Mouse (Mus musculus) cerebellum, adult 2 months (tissue): Measurements from ENCODE around the gene Cox10. TPM values are rescaled to one million over a fixed set of nuclear protein-coding genes. Genes with fewer than 3 reads are reported as not detected.

Experiments used
- DNase-seq, 2 experiments: peaks; one replicate each; pipeline ENCODE4 v3.0.0; 2021
- H3K27ac ChIP-seq: fragments of 200-500 bp; 2 replicates; pipeline ENCODE4 v1.5.1; 2012; ENCODE audit warnings: low read length, control low read depth, inconsistent platforms; ENCODE audit not compliant: insufficient read depth
- H3K27me3 ChIP-seq: fragments of 200-500 bp; 2 replicates; pipeline ENCODE4 v1.6.1; 2012; ENCODE audit warnings: inconsistent platforms, mild to moderate bottlenecking, low read length, moderate library complexity; ENCODE audit not compliant: control insufficient read depth, insufficient read depth
- H3K4me1 ChIP-seq: fragments of 200-500 bp; 2 replicates; pipeline ENCODE4 v1.6.1; 2011; ENCODE audit warnings: low read length; ENCODE audit not compliant: control insufficient read depth, insufficient read depth
- H3K4me3 ChIP-seq: fragments of 200-500 bp; replicated peaks from 2 replicates; pipeline ENCODE3; 2011; ENCODE audit warnings: mild to moderate bottlenecking, low read depth, low read length, control low read depth; ENCODE audit not compliant: insufficient read depth
- CTCF ChIP-seq: fragments of 200-500 bp; IDR thresholded peaks from 2 replicates; pipeline ENCODE4 v1.5.1; 2011; ENCODE audit warnings: low read depth, mild to moderate bottlenecking, control low read depth, low read length, moderate library complexity, borderline replicate concordance; ENCODE audit not compliant: insufficient read depth
- POLR2A ChIP-seq: fragments of 200-500 bp; IDR thresholded peaks from 2 replicates; pipeline ENCODE4 v1.6.1; 2011; ENCODE audit warnings: low read length, control low read depth, borderline replicate concordance; ENCODE audit not compliant: insufficient read depth
- WGBS: fragments of 180-500 bp; shearing (Covaris S2); methylation state at CpG from one replicate; pipeline ENCODE4 v1.1.7; 2018; 5-methylcytosine and 5-hydroxymethylcytosine counted together
- polyA plus RNA-seq: library from polyadenylated mRNA; depleted of rRNA; stranded (reverse); fragments of >200 nt; gene quantifications from 2 replicates; pipeline ENCODE4 v1.2.3, GENCODE M21; 2012

The Cox10 gene
- polyA plus RNA-seq, 1 experiment: 20.1 TPM

DNA sequence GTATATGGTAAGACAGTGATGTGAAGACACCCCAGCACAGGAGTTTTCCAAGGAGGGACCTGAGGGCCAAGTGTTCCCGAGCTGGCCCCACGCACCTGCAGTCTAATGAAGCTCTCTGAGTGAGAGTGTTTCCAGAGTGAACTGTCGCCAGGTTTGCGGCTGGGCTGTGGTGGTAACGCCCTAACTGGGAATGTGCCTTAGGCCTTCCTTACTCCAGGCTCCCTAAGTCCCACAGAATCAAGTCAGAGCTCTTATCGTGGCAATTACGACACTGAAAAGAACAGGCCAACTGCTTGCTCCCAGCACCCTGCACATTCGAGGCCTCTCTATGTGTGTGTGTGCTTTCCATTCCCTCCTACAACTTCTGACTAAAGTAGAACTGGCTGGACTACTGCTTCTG, 51.8 kb downstream of the Cox10 start:
- no peak for DNase-seq
- Histone ChIP-seq H3K27me3 (no peaks in the 10 kb centered on the region), H3K4me3 (no peak overlapping the region), H3K27ac (no peak overlapping the region), H3K4me1 (peaks cover 3% of the 10 kb centered on the region; the same call in 1 of the 2 replicates)
- WGBS: 87% methylated on average over 8 of the region's 8 CpGs
- TF ChIP-seq CTCF (no peak), POLR2A (no peak)

DNA sequence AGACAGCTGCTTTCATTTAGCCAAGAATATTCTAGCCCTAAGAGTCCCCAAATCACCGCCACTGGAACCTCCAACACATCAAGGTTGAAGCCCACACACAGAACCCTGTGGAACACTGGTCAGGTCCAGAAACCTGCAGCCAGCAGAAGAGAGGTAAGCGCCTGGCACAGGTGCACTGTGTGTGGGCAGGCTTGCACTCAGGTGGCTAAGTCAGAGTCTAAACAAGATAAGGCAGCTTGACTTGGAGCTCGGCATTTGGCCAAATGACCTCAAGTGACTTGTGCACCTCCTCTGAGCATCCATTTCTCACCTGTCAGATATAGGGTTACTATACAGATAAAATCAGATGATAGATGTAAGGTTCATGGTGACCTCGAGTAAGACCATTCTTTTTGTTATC, 53.4 kb downstream of the Cox10 start:
- WGBS: 62% methylated on average over 4 of the region's 4 CpGs
- H3K27ac ChIP-seq: no peak overlapping the region
- no peak for TF ChIP-seq POLR2A
- TF ChIP-seq CTCF: no peak
- peaks cover 3% of the 10 kb centered on the region; the same call in 1 of the 2 replicates for H3K4me1 ChIP-seq
- no peak for DNase-seq
- H3K4me3 ChIP-seq: no peak overlapping the region
- H3K27me3 ChIP-seq: no peaks in the 10 kb centered on the region

DNA sequence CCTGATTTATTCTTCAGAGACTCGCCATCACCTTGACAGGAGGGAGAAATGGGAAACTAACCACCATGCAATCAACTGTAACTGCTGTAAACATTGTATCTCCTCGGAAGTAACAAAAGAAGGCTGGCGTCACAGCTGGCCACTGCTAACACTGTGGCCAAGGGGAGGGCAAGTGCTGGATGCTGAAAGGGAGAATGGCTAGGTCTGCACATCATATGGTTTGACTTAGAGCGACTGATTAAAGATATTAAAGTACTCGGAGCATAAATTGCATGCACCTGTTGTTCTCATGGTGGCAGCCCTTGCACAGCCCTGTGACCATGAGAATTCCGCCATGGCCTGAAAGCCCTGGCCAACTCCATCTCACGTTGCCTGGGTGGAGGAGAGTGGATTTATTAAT, 54.7 kb downstream of the Cox10 start:
- Histone ChIP-seq H3K4me3 (no peak overlapping the region), H3K27ac (no peak overlapping the region), H3K27me3 (no peaks in the 10 kb centered on the region), H3K4me1 (peaks cover 3% of the 10 kb centered on the region; the same call in 1 of the 2 replicates)
- no peak for DNase-seq
- WGBS: 60% methylated on average over 7 of the region's 7 CpGs
- TF ChIP-seq CTCF (no peak), POLR2A (no peak)

DNA sequence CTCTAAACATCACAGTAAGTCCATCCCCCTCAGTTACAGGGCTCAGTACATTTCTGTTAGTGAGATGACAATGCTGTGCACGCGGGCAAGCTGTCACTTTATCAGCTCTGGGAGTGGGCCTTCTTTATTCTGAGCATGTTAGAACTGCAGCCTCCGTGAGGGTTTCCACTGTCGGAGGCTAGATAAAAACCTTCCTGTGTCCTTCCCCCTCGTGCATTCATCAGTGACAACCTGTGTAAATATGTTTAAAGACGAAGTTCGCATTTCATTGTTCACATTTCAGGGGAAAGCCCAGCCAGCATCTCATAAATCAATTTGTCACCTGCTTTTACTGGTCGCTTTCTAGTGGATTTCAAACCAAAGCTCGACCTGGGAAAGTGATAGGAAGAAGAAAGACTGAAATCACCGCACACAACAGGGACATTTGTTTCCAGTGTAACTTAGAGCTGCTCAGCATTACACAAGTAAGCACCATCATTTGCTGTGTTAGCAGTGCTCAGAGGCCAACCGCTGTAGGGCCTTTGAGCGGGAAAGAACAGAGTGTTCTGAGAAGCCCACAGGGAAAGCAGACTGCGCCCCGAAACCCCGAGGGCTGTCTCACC, 55.8 kb downstream of the Cox10 start:
- Histone ChIP-seq H3K27me3 (no peaks in the 10 kb centered on the region), H3K27ac (no peak overlapping the region), H3K4me1 (peaks cover 3% of the 10 kb centered on the region; the same call in 1 of the 2 replicates), H3K4me3 (no peak overlapping the region)
- DNase-seq: no peak
- 75% methylated on average over 15 of the region's 15 CpGs for WGBS
- TF ChIP-seq CTCF (no peak), POLR2A (no peak)

DNA sequence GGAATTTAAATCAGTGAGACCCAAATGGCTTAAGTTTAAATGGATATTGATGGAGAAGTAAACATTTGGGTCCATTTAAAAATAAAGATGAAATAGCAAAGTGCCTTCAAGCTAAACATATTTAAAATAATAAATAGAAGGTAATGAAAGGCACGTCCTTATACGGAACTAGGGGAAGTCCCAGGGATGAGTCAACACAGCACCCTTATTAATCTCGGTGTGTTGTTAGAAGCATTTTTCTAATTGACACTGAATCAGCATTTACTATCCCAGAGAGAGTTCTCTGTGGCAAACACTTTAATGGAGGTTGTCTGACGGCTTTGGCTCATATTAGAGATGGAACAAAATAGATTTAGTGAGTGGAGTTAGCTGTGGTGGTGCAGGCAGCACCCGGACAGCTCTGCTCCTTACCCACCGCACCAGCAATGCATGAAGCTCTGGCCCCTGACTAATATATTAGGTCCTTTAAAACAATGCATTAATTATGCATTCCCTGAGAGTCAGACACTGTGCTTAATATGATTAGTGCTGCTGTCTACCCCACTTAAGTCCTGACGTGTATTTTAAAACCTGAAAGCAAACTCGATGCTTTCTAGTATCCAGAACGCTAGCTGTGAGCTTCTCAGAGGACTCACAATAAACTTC, 56.7 kb downstream of the Cox10 start:
- H3K4me1 ChIP-seq: peaks cover 3% of the 10 kb centered on the region; the same call in 1 of the 2 replicates
- no peaks in the 10 kb centered on the region for H3K27me3 ChIP-seq
- no peak overlapping the region for H3K4me3 ChIP-seq
- WGBS: 51% methylated on average over 9 of the region's 9 CpGs
- H3K27ac ChIP-seq: no peak overlapping the region
- DNase-seq: no peak
- TF ChIP-seq CTCF: no peak
- no peak for TF ChIP-seq POLR2A

DNA sequence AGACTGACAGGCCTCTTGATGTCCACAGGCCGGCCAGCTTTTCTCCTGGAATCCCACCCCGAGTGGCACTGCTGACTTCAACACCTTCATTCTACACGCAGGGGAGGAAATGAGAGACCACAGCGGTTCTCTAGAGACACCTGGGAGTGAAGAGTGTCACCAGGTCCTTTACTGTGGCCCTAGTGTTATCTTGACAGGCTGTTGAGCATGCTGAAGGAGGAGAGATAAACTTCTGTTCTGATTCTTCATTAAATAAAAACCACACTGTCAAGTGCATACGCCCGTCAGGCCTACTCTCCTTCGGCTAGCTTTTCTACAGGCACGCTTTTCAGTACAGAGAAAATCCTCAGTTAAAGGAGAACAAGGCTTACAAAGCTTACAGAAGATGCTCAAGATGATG, 60.0 kb downstream of the Cox10 start:
- Histone ChIP-seq H3K4me3 (no peak overlapping the region), H3K27ac (no peak overlapping the region), H3K27me3 (no peaks in the 10 kb centered on the region), H3K4me1 (no peaks in the 10 kb centered on the region)
- DNase-seq: no peak
- TF ChIP-seq POLR2A (no peak), CTCF (no peak)
- WGBS: 95% methylated on average over 8 of the region's 8 CpGs

DNA sequence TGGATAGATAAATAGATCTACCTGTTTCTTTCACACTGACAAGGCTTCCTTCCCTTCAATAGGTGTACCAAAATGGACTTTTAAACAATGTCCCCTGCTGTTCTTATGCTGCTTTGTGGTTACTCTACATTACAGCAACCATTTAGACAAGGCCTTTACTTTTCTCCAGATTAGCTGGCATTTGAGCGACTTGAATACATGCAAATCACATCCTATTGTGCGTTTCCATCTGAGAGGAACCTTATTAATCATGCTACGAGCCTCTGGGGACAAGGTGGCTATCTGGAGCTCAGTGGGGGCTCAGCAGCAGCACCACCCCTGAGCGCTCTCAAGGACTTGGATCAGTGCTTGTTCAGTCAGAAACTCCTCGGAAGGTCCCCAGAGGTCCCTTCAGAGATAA, 61.1 kb downstream of the Cox10 start:
- DNase-seq: no peak
- Histone ChIP-seq H3K4me3 (no peak overlapping the region), H3K4me1 (no peaks in the 10 kb centered on the region), H3K27me3 (no peaks in the 10 kb centered on the region), H3K27ac (no peak overlapping the region)
- TF ChIP-seq CTCF: no peak
- TF ChIP-seq POLR2A: no peak
- 74% methylated on average over 5 of the region's 5 CpGs for WGBS

DNA sequence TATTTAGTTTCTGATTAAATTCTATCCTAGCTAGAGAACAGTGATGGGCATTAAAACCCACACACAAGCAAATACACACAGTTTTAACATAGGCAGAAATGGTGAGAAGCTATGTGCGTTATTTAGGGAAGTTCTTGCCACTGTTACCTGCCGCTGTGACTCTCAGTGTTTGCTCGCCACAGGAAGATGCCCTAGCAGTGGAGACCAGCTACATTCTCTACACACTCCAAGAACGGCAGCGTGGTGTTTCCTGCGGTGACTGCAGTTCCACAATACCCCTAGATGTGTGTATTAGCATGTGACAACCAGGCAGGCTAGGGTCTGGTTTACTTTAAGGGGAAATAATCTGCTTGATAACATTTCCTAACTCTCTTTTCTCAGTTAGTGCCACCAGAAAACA, 64.0 kb downstream of the Cox10 start:
- TF ChIP-seq CTCF (no peak), POLR2A (no peak)
- DNase-seq: no peak
- Histone ChIP-seq H3K27ac (no peak overlapping the region), H3K4me1 (no peaks in the 10 kb centered on the region), H3K27me3 (no peaks in the 10 kb centered on the region), H3K4me3 (no peak overlapping the region)
- WGBS: 78% methylated on average over 6 of the region's 6 CpGs
